In genomic region chr17:83128843-83129544, GRCm38 (mm10) we compare ENCODE assay signal across 9 mouse cellular contexts.
DNase-seq lines count a peak whose midpoint lies in the region; ATAC-seq lines count a peak whose summit lies in the region.
"Had no signal": no experiment of that assay in that cellular context is flagged by ENCODE, and none has a peak within 500 bp of the region (broad histone marks: within the 10 kb centered on the region; RNA-seq: fewer than 3 reads in every experiment).

No protein-coding gene starts in this region.

- H3K27me3 ChIP-seq in hindbrain, embryonic 16.5 days (replicated peaks; ENCODE audit: control insufficient read depth, insufficient read depth, low read length) = no peaks in the 10 kb centered on the region
- H3K27me3 ChIP-seq in midbrain, embryonic 16.5 days (ENCODE audit: control insufficient read depth, insufficient read depth, low read depth, low read length) = no peaks in the 10 kb centered on the region; the same call in 1 of the 2 replicates

- H3K4me2 ChIP-seq in hindbrain, embryonic 16.5 days (ENCODE audit: low read length) = peak overlapping the region; percentile 20
- H3K4me2 ChIP-seq in midbrain, embryonic 16.5 days (ENCODE audit: low read length) = peak overlapping the region; percentile 17
- H3K4me2 ChIP-seq: limb, embryonic 13.5 days had no signal

- DNase-seq in kidney, adult 11 months = peak; percentile 17
- DNase-seq in kidney, adult 9 months = no peak
- peak; percentile 64 to 74 for DNase-seq in cerebellum, postnatal 25 days
- DNase-seq in adrenal gland, postnatal 14 days = no peak
- DNase-seq in lung, postnatal 36 days = no peak

- H3K9ac ChIP-seq in hindbrain, embryonic 16.5 days (ENCODE audit: low read depth, low read length) = no peak overlapping the region
- no peak overlapping the region for H3K9ac ChIP-seq in midbrain, embryonic 16.5 days (ENCODE audit: low read depth, low read length)
- H3K9ac ChIP-seq: limb, embryonic 13.5 days had no signal

- H3K4me3 ChIP-seq in hindbrain, embryonic 16.5 days (ENCODE audit: low read length) = no peak overlapping the region
- H3K4me3 ChIP-seq in midbrain, embryonic 16.5 days (ENCODE audit: low read depth, low read length) = no peak overlapping the region
- H3K4me3 ChIP-seq: limb, embryonic 13.5 days had no signal

- peak overlapping the region; percentile 3 for H3K27ac ChIP-seq in hindbrain, embryonic 16.5 days (ENCODE audit: low read depth, low read length)
- H3K27ac ChIP-seq in midbrain, embryonic 16.5 days (ENCODE audit: low read length) = peak overlapping the region; percentile 53
- H3K27ac ChIP-seq: limb, embryonic 13.5 days had no signal

- no peaks in the 10 kb centered on the region for H3K9me3 ChIP-seq in hindbrain, embryonic 16.5 days (ENCODE audit: control insufficient read depth, low read length)
- H3K9me3 ChIP-seq in midbrain, embryonic 16.5 days (replicated peaks; ENCODE audit: control insufficient read depth, low read length, poor library complexity, severe bottlenecking) = no peaks in the 10 kb centered on the region
- H3K9me3 ChIP-seq: limb, embryonic 13.5 days had no signal

- no peaks in the 10 kb centered on the region for H3K36me3 ChIP-seq in hindbrain, embryonic 16.5 days (ENCODE audit: control insufficient read depth, insufficient read depth, low read length)
- no peaks in the 10 kb centered on the region for H3K36me3 ChIP-seq in midbrain, embryonic 16.5 days (ENCODE audit: control insufficient read depth, insufficient read depth, low read length)
- H3K36me3 ChIP-seq: limb, embryonic 13.5 days had no signal

- ATAC-seq in hindbrain, embryonic 16.5 days = peak; percentile 94
- peak; percentile 86 for ATAC-seq in midbrain, embryonic 16.5 days
- ATAC-seq in megakaryocyte progenitor cell, adult 5-6 weeks (replicated peaks; ENCODE audit: poor library complexity) = no peak

- peaks cover 8% of the 10 kb centered on the region for H3K4me1 ChIP-seq in hindbrain, embryonic 16.5 days (ENCODE audit: control insufficient read depth, insufficient read depth, low read depth, low read length)
- peaks cover 16% of the 10 kb centered on the region for H3K4me1 ChIP-seq in midbrain, embryonic 16.5 days (ENCODE audit: control insufficient read depth, insufficient read depth, low read length)

- 39% methylated on average over 14 of the region's 14 CpGs for WGBS in hindbrain, embryonic 16.5 days
- WGBS in midbrain, embryonic 16.5 days = 35% methylated on average over 14 of the region's 14 CpGs

Comparison
In these comparisons a context has a peak if more than half of its experiments do, and no peak if none do; other contexts are left out.
1. DNase-seq: peak in kidney, adult 11 months (single experiment) and cerebellum, postnatal 25 days (2 of 2); none in kidney, adult 9 months (single experiment), adrenal gland, postnatal 14 days (single experiment) and lung, postnatal 36 days (single experiment).